Mouse (Mus musculus): ENCODE data around the gene Slain2.

The Slain2 gene

GRCm38 (mm10) chr5:73013611-73014287, 99.6 kb downstream of the Slain2 start:
- DNase-seq, result peak in 1 of 2 experiments; percentile 7

- DNase-seq, result no peak
Observed at GRCm38 (mm10) chr5:73014745-73015144, 100.6 kb downstream of the Slain2 start.

DNA sequence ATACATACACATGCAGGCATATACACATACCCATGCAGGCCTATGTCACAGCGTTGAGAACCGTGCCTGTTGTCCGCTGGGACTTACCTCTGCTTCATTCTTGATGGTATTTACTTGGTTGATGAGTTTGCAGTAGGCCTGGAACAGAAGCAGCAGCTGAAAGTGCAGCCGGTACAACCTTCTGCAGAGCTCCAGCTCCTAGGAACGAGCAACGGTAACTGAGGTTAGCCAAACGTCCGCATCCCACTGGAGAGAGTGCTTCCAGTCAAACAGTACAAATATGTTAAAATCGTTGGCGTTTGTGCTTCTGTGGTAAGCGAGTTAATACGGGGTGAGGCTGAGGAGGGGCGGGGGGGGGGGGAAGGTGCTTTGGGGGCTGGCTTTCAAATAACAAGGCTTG, 109.7 kb downstream of the Slain2 start:
- DNase-seq, result no peak
